Mouse (Mus musculus): ENCODE measurements around the gene Cds2. TPM values are rescaled to one million over a fixed set of nuclear protein-coding genes. Genes with fewer than 3 reads are reported as not detected.
A peak's percentile ranks its signal among the peaks of the same experiment; 100 is the strongest.
"Not testable (repeated sequence)": the region's sequence is repeated elsewhere in the genome, so short reads cannot be mapped to it uniquely, and the experiment has no call there.

Gene Cds2
- total RNA-seq (2021): 10 to 100 TPM; 14.4 to 15.0 TPM
- long read RNA-seq, experiment 1, full-length matches to known transcripts: 2 of 6 reads
- long read RNA-seq, experiment 1, partial matches to known transcripts: 0 of 6 reads
- long read RNA-seq, experiment 1, other reads (novel, unspliced or antisense): 4 of 6 reads
- long read RNA-seq, experiment 2, full-length matches to known transcripts: 1 of 7 reads
- long read RNA-seq, experiment 2, partial matches to known transcripts: 0 of 7 reads
- long read RNA-seq, experiment 2, other reads (novel, unspliced or antisense): 6 of 7 reads

GRCm38 (mm10) chr2:132262879-132263398 lies at the start of gene Cds2:
TSS of gene Cds2 (plus strand) at chr2:132263148.
- peak; percentile 98 to 99 for DNase-seq
- intact Hi-C loops (cut with DNase I): loop anchor here (2.0 to 5.0 kb wide), 2 partner anchors 46 to 224 kb away; no protein-coding TSS in a partner anchor

- intact Hi-C loops (cut with DNase I): no loop called here
- peak in 1 of 2 experiments; percentile 21 for DNase-seq
Measured at GRCm38 (mm10) chr2:132221611-132222073, 41.3 kb upstream of the Cds2 start.

GRCm38 (mm10) chr2:132224359-132224758 lies 38.6 kb upstream of the Cds2 start:
- intact Hi-C loops (cut with DNase I): no loop called here
- no peak for DNase-seq

GRCm38 (mm10) chr2:132232413-132232945 lies 30.5 kb upstream of the Cds2 start:
- no peak for DNase-seq
- intact Hi-C loops (cut with DNase I): no loop called here

DNA sequence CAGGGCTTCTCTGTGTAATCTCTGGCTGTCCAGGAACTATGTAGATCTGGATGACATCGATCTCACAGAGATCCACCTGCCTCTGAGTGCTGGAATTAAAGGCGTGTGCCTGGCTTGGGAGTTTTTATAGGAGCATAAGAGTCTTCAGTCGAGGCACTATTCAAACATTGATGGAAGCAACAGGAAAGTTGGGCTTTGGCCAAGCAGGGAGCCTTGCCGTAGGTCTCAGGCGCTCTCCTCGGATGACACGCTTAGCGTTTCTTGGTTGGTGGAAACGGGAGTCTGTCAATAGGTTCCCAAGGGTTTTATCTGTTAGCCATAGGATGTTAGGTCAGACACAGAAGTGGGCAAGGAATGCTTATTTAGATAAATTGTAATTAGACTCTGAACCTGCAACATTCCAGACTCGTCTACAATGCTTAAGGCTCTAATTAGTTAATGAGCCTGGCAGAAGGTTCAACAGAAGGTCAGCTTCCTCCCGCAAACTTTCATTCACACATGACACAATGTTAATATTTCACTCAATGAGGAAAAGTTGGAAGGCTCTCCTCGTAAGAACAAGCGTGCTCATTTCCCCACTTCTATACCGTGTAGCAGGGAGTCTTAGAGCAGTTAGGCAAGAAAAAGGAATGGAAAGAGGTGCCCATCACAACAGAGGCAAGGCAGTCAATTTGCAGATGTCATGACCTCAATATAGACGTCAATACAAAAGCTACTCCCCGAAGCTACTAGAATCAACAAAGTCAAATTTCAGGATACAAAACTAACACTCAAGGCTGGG lies 28.8 kb upstream of the Cds2 start:
- DNase-seq: no peak
- intact Hi-C loops (cut with DNase I): no loop called here

GRCm38 (mm10) chr2:132235291-132235690 lies 27.7 kb upstream of the Cds2 start:
- intact Hi-C loops (cut with DNase I): loop anchor here (5.0 kb wide), 1 partner anchor 253 kb away; no protein-coding TSS in a partner anchor
- no peak for DNase-seq

- intact Hi-C loops (cut with DNase I): loop anchor here (5.0 kb wide), 1 partner anchor 254 kb away; no protein-coding TSS in a partner anchor
- no peak for DNase-seq
Measured at GRCm38 (mm10) chr2:132235975-132236374, 27.0 kb upstream of the Cds2 start.

- not testable (repeated sequence) for DNase-seq
- intact Hi-C loops (cut with DNase I): loop anchor here (5.0 kb wide), 1 partner anchor 257 kb away; no protein-coding TSS in a partner anchor
Measured at GRCm38 (mm10) chr2:132239434-132239833, 23.5 kb upstream of the Cds2 start.

DNA sequence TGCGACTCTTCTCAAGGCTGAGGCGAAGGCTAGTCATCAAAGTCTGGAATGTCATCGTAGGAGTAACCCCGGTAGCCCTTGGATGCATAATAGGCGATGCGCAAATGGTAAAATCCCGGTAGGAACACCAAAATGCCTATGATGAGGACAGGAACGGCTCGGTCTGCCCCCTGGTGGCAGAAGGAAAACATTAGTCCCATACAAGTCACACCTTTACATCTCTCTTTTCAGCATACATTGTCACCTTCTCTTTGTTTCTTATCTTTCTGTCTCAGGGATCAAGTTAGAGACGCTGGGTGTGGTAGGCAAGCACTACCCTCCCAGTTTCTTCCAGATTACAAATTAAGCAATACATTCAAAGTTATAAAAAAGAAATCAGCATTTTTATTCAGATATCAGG lies 22.5 kb upstream of the Cds2 start:
- peak; percentile 32 to 36 for DNase-seq
- intact Hi-C loops (cut with DNase I): loop anchor here (5.0 to 10.0 kb wide), 2 partner anchors 98 to 416 kb away; no protein-coding TSS in a partner anchor

DNA sequence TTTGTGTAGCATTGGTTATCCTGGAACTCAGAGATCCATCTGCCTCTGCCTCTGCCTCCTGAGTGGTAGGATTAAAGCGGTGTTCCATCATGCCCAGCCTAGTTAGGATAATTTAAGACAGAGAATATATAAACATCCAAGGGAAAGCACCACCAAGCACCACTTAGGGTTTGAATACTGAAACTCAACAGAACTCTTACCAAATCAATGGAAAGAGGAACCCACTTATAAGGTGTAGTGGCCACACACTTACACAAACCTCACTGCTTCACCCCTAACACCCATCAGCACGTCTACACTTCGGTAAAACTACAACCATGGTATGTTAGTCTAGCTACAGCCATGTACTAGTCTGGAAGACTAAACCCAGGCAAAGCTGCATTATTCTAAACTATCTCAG lies 19.6 kb upstream of the Cds2 start:
- intact Hi-C loops (cut with DNase I): loop anchor here (5.0 to 10.0 kb wide), 2 partner anchors 101 to 419 kb away; no protein-coding TSS in a partner anchor
- no peak for DNase-seq

GRCm38 (mm10) chr2:132247539-132248313 lies 15.2 kb upstream of the Cds2 start, which contains the start of gene Tmem230:
TSS of gene Tmem230 (minus strand) at chr2:132247807.
- intact Hi-C loops (cut with DNase I): loop anchor here (10.0 kb wide), 1 partner anchor 423 kb away; no protein-coding TSS in a partner anchor
- peak; percentile 90 for DNase-seq

- intact Hi-C loops (cut with DNase I): no loop called here
- no peak for DNase-seq
Measured at GRCm38 (mm10) chr2:132251911-132252310, 11.0 kb upstream of the Cds2 start.

- intact Hi-C loops (cut with DNase I): no loop called here
- peak; percentile 92 to 96 for DNase-seq
Measured at GRCm38 (mm10) chr2:132252542-132253528, 10.1 kb upstream of the Cds2 start, which contains the start of gene Pcna. TSS of gene Pcna (minus strand) at chr2:132253314.

DNA sequence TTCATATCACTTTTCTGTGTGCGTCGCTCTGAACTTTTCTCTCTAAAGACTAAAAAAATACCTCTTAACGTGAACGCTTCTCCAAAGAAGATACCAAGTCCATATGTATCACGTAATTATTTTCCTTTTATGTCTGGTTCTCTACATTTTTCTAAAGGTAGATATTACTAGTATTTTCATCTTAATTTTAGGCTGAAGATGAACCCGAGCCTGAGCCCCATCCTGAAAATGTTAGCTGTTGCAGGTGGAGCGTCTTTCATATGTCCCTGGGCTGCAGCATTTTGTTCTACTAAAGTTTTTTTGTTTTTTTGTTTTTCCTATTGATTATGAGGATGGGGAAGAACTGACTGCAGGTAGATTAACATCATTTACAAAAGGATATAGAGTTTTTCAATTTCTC lies 9.3 kb upstream of the Cds2 start:
- no peak for DNase-seq
- intact Hi-C loops (cut with DNase I): no loop called here

DNA sequence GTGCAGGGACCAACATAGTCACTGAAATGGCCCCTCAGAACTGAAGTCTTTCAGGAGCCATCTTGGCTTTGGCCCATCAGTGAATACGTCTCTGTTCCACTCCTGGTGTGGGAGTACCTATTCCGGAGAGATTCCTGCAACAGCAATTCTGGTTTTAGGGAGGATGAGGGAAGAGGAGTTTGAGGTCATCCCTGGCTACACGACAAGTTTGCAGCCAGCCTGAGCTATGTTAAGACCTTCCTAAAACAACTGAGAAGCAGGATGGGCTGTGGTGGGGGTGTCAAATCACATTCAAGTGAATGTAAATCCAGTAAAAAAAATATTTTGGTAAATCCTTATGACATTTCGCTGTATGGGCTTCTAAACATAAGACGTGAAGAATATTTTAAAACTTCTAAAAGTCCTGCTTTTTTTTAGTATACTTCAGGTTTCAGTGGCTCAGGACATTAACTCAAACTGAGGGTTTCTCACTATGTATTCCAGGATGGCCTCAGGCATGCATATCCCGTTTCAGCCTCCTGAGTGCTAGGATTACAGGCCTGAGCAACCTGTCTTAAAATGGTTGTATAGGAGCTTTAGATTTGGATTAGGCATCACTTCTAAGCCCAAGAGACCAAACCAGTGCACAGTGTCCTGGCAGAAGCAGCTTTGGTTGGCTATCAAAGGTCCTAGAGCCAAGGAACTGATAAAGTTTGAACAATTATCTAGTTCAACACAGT lies 5.4 kb upstream of the Cds2 start:
- DNase-seq: no peak
- intact Hi-C loops (cut with DNase I): no loop called here

DNA sequence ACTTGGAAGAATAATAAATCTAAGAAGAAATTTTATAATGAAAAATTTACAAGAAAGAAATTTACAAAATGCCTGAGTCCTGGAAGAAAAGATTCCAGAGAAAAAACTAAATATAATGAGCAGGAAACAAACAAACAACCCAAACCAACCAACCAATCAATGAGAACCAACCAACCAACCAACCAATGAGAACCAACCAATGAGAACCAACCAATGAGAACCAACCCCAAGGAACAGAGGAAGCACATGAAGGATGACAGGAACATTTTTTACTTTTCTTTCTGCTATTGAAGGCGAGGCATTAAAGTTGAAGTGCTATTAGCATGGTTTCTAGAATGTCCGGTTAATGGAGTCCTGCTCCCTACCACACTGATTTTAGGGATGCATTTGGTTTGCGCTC lies 2.3 kb upstream of the Cds2 start:
- intact Hi-C loops (cut with DNase I): loop anchor here (5.0 kb wide), 1 partner anchor 227 kb away; no protein-coding TSS in a partner anchor
- no peak for DNase-seq

DNA sequence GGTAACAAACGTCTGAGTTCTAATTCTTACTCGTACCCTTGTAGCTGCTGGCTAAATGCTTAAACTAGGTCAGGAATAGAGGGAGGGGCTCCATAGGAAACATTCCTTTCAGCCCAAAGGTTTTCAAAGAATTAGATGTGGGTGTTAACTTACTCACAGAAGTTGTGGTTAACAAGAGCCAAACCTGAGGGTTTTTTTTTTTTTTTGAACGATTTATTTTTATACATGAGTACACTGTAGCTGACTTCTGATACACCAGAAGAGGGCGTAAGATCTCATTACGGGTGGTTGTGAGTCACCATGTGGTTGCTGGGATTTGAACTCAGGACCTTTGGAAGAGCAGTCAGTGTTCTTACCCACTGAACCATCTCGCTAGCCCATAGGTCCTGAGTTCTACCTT lies 773 bp upstream of the Cds2 start:
- intact Hi-C loops (cut with DNase I): loop anchor here (2.0 to 5.0 kb wide), 2 partner anchors 47 to 225 kb away; no protein-coding TSS in a partner anchor
- no peak for DNase-seq

Data from gastrocnemius, postnatal 36 days (tissue).